Mouse (Mus musculus) cerebellum, postnatal 36 days (tissue): ENCODE results near the gene Zfp629.

ENCODE experiments used
- DNase-seq, 2 experiments: peaks; one replicate each; pipeline ENCODE4 v3.0.0; 2021 to 2022; ENCODE audit warnings: mixed read lengths in 2 of 2

Zfp629 gene

GRCm38 (mm10) chr7:127614091-127614490 lies 1.5 kb downstream of the Zfp629 start:
- DNase-seq = no peak

- DNase-seq = no peak
Observed at GRCm38 (mm10) chr7:127613501-127613900, 2.1 kb downstream of the Zfp629 start.

- no peak for DNase-seq
Observed at GRCm38 (mm10) chr7:127611561-127611960, 4.0 kb downstream of the Zfp629 start.

- no peak for DNase-seq
Observed at GRCm38 (mm10) chr7:127611011-127611410, 4.6 kb downstream of the Zfp629 start.

GRCm38 (mm10) chr7:127607150-127607549 lies 8.4 kb downstream of the Zfp629 start:
- no peak for DNase-seq

- DNase-seq = no peak
Observed at GRCm38 (mm10) chr7:127604256-127604655, 11.3 kb downstream of the Zfp629 start.

- no peak for DNase-seq
Observed at GRCm38 (mm10) chr7:127602903-127603302, 12.7 kb downstream of the Zfp629 start.

GRCm38 (mm10) chr7:127601735-127602134 lies 13.9 kb downstream of the Zfp629 start:
- no peak for DNase-seq

- DNase-seq = no peak
Observed at GRCm38 (mm10) chr7:127600612-127601011, 15.0 kb downstream of the Zfp629 start.

GRCm38 (mm10) chr7:127596747-127597146 lies 18.9 kb downstream of the Zfp629 start:
- DNase-seq = no peak

GRCm38 (mm10) chr7:127592575-127592974 lies 23.0 kb downstream of the Zfp629 start:
- no peak for DNase-seq

- no peak for DNase-seq
Observed at GRCm38 (mm10) chr7:127591108-127591507, 24.5 kb downstream of the Zfp629 start.

- no peak for DNase-seq
Observed at GRCm38 (mm10) chr7:127589637-127590036, 26.0 kb downstream of the Zfp629 start.

GRCm38 (mm10) chr7:127588901-127589300 lies 26.7 kb downstream of the Zfp629 start:
- DNase-seq = no peak

- DNase-seq = peak; percentile 87 to 88
Observed at GRCm38 (mm10) chr7:127588011-127588871, 27.4 kb downstream of the Zfp629 start, which contains the start of the genes Ccdc189 and Rnf40. Gene Ccdc189 (minus strand): TSS chr7:127588595. Gene Rnf40 (plus strand): TSS chr7:127588767.

- no peak for DNase-seq
Observed at GRCm38 (mm10) chr7:127587196-127587595, 28.4 kb downstream of the Zfp629 start.

- no peak for DNase-seq
Observed at GRCm38 (mm10) chr7:127586149-127586548, 29.4 kb downstream of the Zfp629 start.

GRCm38 (mm10) chr7:127585031-127585430 lies 30.6 kb downstream of the Zfp629 start:
- no peak for DNase-seq

- DNase-seq = no peak
Observed at GRCm38 (mm10) chr7:127583260-127583659, 32.3 kb downstream of the Zfp629 start.

- no peak for DNase-seq
Observed at GRCm38 (mm10) chr7:127574115-127574514, 41.5 kb downstream of the Zfp629 start.

- DNase-seq = peak; percentile 32 to 40
Observed at GRCm38 (mm10) chr7:127573503-127574008, 42.0 kb downstream of the Zfp629 start.

- DNase-seq = peak; percentile 87 to 88
Observed at GRCm38 (mm10) chr7:127572895-127573471, 42.6 kb downstream of the Zfp629 start, which contains the start of gene Phkg2. Gene Phkg2 (plus strand): TSS chr7:127573340.

GRCm38 (mm10) chr7:127564381-127565150 lies 51.0 kb downstream of the Zfp629 start:
- DNase-seq = peak; percentile 95 to 96
